Mouse (Mus musculus): Measurements from ENCODE around the gene Stat4. TPM values are rescaled to one million over a fixed set of nuclear protein-coding genes. Genes with fewer than 3 reads are reported as not detected.

Gene Stat4
- polyA plus RNA-seq, 1 experiment from 2014 or later: 12.0 TPM

DNA sequence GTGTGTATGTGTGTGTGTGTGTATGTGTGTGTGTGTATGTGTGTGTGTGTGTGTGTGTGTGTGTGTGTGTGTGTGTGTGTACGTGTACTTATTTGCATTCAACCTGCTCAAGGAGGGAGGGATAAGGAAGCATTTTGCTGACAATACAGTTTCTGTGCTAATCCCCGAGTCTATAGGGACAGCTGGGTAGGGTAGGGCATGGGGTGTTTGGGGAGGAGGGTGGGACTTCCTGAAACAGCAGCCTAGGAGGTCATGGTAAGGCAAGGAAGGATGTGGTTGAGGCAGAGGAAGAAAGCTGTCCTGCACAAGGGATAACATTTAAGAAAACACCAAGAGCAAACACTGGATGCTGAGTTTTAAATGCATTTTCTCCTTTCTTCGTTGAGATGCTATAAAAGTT lies 24.3 kb downstream of the Stat4 start:
- Histone ChIP-seq H3K4me1 (replicated peaks; ENCODE audit: control insufficient read depth, insufficient read depth, low read length) (peaks cover 4% of the 10 kb centered on the region; the same call in 1 of the 2 replicates), H3K9ac (ENCODE audit: low read length) (no peak overlapping the region)

DNA sequence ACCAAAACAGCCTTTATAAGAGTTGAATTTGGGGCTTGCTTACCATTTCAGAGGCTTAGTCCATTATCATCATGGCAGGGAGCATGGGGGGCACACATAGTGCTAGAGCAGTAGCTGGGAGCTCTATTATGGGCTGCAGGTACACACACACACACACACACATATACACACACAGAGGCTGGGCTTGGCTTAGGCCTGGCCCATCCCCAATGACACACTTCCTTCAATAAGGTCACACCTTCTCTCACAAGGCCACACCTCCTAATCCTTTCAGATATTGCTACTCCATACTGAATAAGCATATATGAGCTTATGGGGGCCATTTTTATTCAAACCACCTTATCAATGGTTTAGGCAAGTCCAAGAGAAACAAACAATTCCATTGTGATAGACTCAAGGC lies 25.3 kb downstream of the Stat4 start:
- H3K27me3 ChIP-seq (ENCODE audit: control insufficient read depth, insufficient read depth, low read length): no peaks in the 10 kb centered on the region
- H3K4me2 ChIP-seq (ENCODE audit: low read depth, low read length, severe bottlenecking): no peak overlapping the region
- DNase-seq (ENCODE audit: low spot score): no peak
- no peaks in the 10 kb centered on the region for H3K36me3 ChIP-seq (ENCODE audit: control insufficient read depth, insufficient read depth, low read length)
- H3K27ac ChIP-seq (ENCODE audit: low read depth, low read length): no peak overlapping the region
- H3K4me1 ChIP-seq (replicated peaks; ENCODE audit: control insufficient read depth, insufficient read depth, low read length): peaks cover 4% of the 10 kb centered on the region; the same call in 1 of the 2 replicates
- no peak overlapping the region for H3K4me3 ChIP-seq (ENCODE audit: low read depth, low read length)
- H3K9me3 ChIP-seq (ENCODE audit: control insufficient read depth, low read length): no peaks in the 10 kb centered on the region
- H3K9ac ChIP-seq (ENCODE audit: low read length): no peak overlapping the region
- ATAC-seq (replicated peaks; ENCODE audit: low FRiP score): no peak

More for the DNA sequence above, 24.3 kb downstream of the Stat4 start:
- Histone ChIP-seq H3K4me3 (ENCODE audit: low read depth, low read length) (no peak overlapping the region), H3K27ac (ENCODE audit: low read depth, low read length) (no peak overlapping the region), H3K36me3 (ENCODE audit: control insufficient read depth, insufficient read depth, low read length) (no peaks in the 10 kb centered on the region), H3K9me3 (ENCODE audit: control insufficient read depth, low read length) (no peaks in the 10 kb centered on the region), H3K4me2 (ENCODE audit: low read depth, low read length, severe bottlenecking) (no peak overlapping the region), H3K27me3 (ENCODE audit: control insufficient read depth, insufficient read depth, low read length) (no peaks in the 10 kb centered on the region)
- 66% methylated on average over 3 of the region's 3 CpGs for WGBS
- DNase-seq (ENCODE audit: low spot score) (no peak), ATAC-seq (replicated peaks; ENCODE audit: low FRiP score) (no peak)

DNA sequence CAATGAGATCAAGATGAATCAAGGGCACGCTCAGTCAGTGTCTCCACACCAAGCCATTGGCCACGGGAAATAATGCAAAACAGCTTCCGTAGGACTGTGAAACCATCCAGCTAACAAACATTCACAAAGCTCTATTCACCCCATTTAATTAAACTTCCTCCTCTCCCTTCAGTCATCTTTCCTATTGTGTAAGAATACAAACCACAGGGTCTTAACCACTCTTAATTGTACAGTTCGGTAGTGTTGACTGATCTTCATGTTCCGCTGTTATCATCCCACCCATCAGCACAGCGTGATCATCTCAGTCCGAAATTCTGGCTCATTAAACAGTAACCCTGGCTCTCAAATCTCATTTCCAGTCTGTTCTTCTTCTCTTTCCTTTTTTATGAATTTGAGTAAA lies 25.8 kb downstream of the Stat4 start:
- Histone ChIP-seq H3K4me2 (ENCODE audit: low read depth, low read length, severe bottlenecking) (no peak overlapping the region), H3K36me3 (ENCODE audit: control insufficient read depth, insufficient read depth, low read length) (no peaks in the 10 kb centered on the region), H3K27ac (ENCODE audit: low read depth, low read length) (no peak overlapping the region), H3K9ac (ENCODE audit: low read length) (no peak overlapping the region), H3K4me3 (ENCODE audit: low read depth, low read length) (no peak overlapping the region), H3K27me3 (ENCODE audit: control insufficient read depth, insufficient read depth, low read length) (no peaks in the 10 kb centered on the region), H3K4me1 (replicated peaks; ENCODE audit: control insufficient read depth, insufficient read depth, low read length) (peaks cover 4% of the 10 kb centered on the region; the same call in 1 of the 2 replicates), H3K9me3 (ENCODE audit: control insufficient read depth, low read length) (no peaks in the 10 kb centered on the region)
- 89% methylated on average over 7 of the region's 7 CpGs for WGBS
- ATAC-seq (replicated peaks; ENCODE audit: low FRiP score) (no peak), DNase-seq (ENCODE audit: low spot score) (no peak)

DNA sequence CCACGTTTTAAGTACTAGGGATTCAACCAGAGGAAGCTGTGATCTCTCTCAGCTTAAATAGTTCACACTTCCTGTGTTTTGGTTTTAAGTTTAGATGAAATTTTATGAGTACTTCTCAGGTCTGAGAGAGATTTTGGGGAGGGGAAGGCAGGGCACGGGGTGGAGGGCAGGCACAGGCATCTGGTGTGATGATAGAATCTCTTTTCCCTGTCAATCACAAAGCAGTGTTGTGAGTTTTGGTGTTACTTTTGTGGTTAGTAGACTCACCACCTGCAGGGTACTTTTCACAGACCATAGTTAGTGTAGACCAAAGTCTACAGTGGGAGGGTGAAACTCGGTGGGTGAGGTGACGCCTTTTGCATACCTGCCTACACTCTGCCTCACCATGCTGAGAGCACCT lies 32.7 kb downstream of the Stat4 start:
- no peak overlapping the region for H3K27ac ChIP-seq (ENCODE audit: low read depth, low read length)
- no peak overlapping the region for H3K9ac ChIP-seq (ENCODE audit: low read length)
- no peaks in the 10 kb centered on the region for H3K27me3 ChIP-seq (ENCODE audit: control insufficient read depth, insufficient read depth, low read length)
- DNase-seq (ENCODE audit: low spot score) (no peak), ATAC-seq (replicated peaks; ENCODE audit: low FRiP score) (no peak)
- H3K4me1 ChIP-seq (replicated peaks; ENCODE audit: control insufficient read depth, insufficient read depth, low read length): no peaks in the 10 kb centered on the region
- no peaks in the 10 kb centered on the region for H3K9me3 ChIP-seq (ENCODE audit: control insufficient read depth, low read length)
- H3K36me3 ChIP-seq (ENCODE audit: control insufficient read depth, insufficient read depth, low read length): no peaks in the 10 kb centered on the region
- H3K4me3 ChIP-seq (ENCODE audit: low read depth, low read length): no peak overlapping the region
- H3K4me2 ChIP-seq (ENCODE audit: low read depth, low read length, severe bottlenecking): no peak overlapping the region
- 84% methylated on average over 4 of the region's 4 CpGs for WGBS

DNA sequence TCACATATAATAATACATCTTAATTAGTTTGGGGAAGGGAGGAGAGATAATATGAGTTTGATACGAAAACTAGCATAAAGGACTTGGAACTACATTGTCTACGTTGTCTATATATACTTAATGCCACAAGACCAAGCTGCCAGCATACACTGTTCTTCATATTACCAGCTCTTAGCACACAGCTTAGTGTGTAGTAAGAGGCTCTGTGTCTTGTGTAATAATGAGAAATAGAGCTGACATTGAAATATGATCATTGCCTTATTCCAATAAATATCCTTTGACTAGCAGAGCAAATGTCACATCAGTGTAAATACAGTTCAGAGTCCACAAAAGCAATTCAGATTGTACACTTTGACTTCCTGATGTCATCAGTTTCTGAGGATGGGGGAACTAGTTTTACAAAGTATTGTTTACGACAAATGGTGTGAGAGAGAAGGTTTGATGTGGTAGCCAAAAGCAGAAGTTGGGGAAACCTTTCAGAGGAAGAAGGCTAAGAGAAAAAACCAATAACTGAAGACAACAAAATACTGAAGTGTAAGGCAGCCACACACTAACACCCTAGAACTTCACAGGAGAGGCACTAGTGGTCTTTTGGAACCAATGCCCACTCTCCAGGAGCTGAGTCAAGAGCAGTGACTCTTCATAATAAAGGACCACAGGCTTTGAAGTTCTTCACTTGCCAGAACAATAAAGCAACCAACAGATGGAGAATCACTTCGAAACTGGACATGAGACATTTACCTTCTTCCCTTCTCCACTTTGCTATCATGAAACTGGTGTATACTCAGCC lies 35.2 kb downstream of the Stat4 start:
- Histone ChIP-seq H3K9me3 (ENCODE audit: control insufficient read depth, low read length) (no peaks in the 10 kb centered on the region), H3K27me3 (ENCODE audit: control insufficient read depth, insufficient read depth, low read length) (no peaks in the 10 kb centered on the region), H3K4me1 (replicated peaks; ENCODE audit: control insufficient read depth, insufficient read depth, low read length) (no peaks in the 10 kb centered on the region), H3K4me3 (ENCODE audit: low read depth, low read length) (no peak overlapping the region), H3K4me2 (ENCODE audit: low read depth, low read length, severe bottlenecking) (no peak overlapping the region), H3K9ac (ENCODE audit: low read length) (no peak overlapping the region), H3K27ac (ENCODE audit: low read depth, low read length) (no peak overlapping the region), H3K36me3 (ENCODE audit: control insufficient read depth, insufficient read depth, low read length) (no peaks in the 10 kb centered on the region)
- DNase-seq (ENCODE audit: low spot score): no peak
- no peak for ATAC-seq (replicated peaks; ENCODE audit: low FRiP score)
- WGBS: 93% methylated on average over 4 of the region's 4 CpGs

DNA sequence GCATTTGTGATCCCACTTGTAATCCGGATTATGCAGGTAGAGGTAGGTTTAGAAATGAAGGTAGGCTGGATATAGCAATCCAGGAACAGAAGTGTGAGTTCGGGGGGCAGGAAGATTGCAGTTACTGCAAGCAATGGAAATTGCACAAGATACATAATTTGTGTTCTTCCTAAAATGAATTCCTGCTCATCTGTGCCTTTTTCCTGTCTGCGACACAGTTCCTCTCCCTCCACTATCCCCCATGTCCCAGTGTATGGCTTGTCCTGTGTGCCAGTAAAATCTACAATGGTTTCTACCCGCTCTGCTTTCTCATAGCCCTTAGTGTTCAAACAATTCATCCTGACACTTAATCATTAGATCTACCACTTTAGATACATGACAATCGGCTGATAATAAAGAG lies 41.7 kb downstream of the Stat4 start:
- Histone ChIP-seq H3K4me3 (ENCODE audit: low read depth, low read length) (no peak overlapping the region), H3K9ac (ENCODE audit: low read length) (no peak overlapping the region), H3K4me2 (ENCODE audit: low read depth, low read length, severe bottlenecking) (no peak overlapping the region), H3K4me1 (replicated peaks; ENCODE audit: control insufficient read depth, insufficient read depth, low read length) (no peaks in the 10 kb centered on the region), H3K36me3 (ENCODE audit: control insufficient read depth, insufficient read depth, low read length) (no peaks in the 10 kb centered on the region), H3K27ac (ENCODE audit: low read depth, low read length) (no peak overlapping the region), H3K9me3 (ENCODE audit: control insufficient read depth, low read length) (no peaks in the 10 kb centered on the region; the same call in 1 of the 2 replicates), H3K27me3 (ENCODE audit: control insufficient read depth, insufficient read depth, low read length) (no peaks in the 10 kb centered on the region)
- ATAC-seq (replicated peaks; ENCODE audit: low FRiP score) (no peak), DNase-seq (ENCODE audit: low spot score) (no peak)
- 95% methylated on average over 5 of the region's 5 CpGs for WGBS

DNA sequence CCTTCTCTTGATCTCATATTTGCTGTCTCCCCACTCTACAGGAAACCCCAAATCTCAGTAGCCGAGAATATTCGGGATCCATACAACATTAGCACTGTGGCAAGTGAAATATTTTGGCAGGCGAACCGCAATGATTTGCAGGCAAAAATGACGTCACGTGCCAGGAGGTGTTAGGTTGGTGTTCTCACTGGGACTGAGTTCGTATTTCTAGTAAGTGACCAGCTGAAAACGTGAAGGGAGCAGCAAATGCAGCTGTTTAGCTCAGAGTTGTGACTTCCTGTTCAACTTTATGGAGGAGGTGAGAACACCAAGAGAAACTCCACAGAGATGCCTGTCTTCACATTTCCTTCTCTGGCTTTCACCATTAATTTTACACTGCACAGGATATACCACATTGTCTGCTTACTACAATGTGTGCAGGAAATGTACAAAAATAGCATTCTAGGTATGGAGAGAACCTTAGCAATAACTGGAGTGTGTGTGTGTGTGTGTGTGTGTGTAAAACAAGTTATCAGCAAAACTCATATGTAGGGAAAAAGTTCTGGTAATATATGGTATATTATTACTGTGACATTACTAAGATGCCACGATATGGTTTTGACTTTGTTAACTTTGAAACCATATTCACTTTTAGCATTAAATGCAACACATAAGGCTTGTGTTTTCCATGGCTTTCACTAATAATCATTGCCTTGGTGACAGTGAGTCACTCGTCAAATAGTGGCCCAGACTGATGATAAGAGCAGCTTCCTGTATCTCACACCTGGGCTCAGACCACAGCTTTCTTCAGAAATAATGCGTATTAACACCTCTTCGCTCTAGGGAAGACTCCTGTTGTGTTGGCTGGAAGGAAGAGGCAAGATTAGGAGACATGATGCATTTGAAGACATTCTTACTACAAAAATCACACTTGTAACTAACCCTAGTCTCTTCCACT lies 48.1 kb downstream of the Stat4 start:
- WGBS: 92% methylated on average over 12 of the region's 12 CpGs
- no peaks in the 10 kb centered on the region for H3K4me1 ChIP-seq (replicated peaks; ENCODE audit: control insufficient read depth, insufficient read depth, low read length)
- ATAC-seq (replicated peaks; ENCODE audit: low FRiP score) (no peak), DNase-seq (ENCODE audit: low spot score) (no peak)
- H3K4me2 ChIP-seq (ENCODE audit: low read depth, low read length, severe bottlenecking): no peak overlapping the region
- H3K4me3 ChIP-seq (ENCODE audit: low read depth, low read length): no peak overlapping the region
- no peaks in the 10 kb centered on the region for H3K27me3 ChIP-seq (ENCODE audit: control insufficient read depth, insufficient read depth, low read length)
- H3K27ac ChIP-seq (ENCODE audit: low read depth, low read length): no peak overlapping the region
- H3K9ac ChIP-seq (ENCODE audit: low read length): no peak overlapping the region
- H3K36me3 ChIP-seq (ENCODE audit: control insufficient read depth, insufficient read depth, low read length): no peaks in the 10 kb centered on the region
- H3K9me3 ChIP-seq (ENCODE audit: control insufficient read depth, low read length): no peaks in the 10 kb centered on the region; the same call in 1 of the 2 replicates

DNA sequence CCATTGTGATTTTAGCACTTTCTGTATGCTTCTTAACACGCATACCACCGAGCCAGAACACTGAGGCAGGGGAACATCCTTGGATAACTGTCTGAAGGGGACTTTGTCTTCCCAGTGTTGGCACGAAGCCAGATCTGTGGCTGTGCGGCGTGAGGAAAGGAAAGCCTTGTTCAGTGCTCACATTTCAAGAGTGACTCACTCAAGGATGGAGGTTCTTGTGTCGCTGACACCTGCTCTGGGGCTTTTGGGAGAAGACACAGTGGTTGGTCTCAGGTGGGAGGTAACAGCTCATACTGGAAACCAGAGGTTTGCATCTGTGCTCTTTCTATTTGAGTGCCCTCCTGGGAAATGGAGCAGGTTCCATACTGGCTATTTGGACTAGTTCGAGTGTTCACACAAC lies 52.2 kb downstream of the Stat4 start:
- no peak for DNase-seq (ENCODE audit: low spot score)
- 83% methylated on average over 7 of the region's 7 CpGs for WGBS
- H3K36me3 ChIP-seq (ENCODE audit: control insufficient read depth, insufficient read depth, low read length): no peaks in the 10 kb centered on the region
- H3K4me3 ChIP-seq (ENCODE audit: low read depth, low read length): no peak overlapping the region
- H3K4me1 ChIP-seq (replicated peaks; ENCODE audit: control insufficient read depth, insufficient read depth, low read length): no peaks in the 10 kb centered on the region
- H3K9ac ChIP-seq (ENCODE audit: low read length): no peak overlapping the region
- H3K4me2 ChIP-seq (ENCODE audit: low read depth, low read length, severe bottlenecking): no peak overlapping the region
- H3K9me3 ChIP-seq (ENCODE audit: control insufficient read depth, low read length): no peaks in the 10 kb centered on the region
- no peak for ATAC-seq (replicated peaks; ENCODE audit: low FRiP score)
- no peaks in the 10 kb centered on the region for H3K27me3 ChIP-seq (ENCODE audit: control insufficient read depth, insufficient read depth, low read length)
- no peak overlapping the region for H3K27ac ChIP-seq (ENCODE audit: low read depth, low read length)
